Mouse (Mus musculus) spleen, adult 2 months (tissue): ENCODE measurements around the gene Gas7. TPM values are rescaled to one million over a fixed set of nuclear protein-coding genes. Genes with fewer than 3 reads are reported as not detected.

Experiments
- DNase-seq, 2 experiments: peaks; one replicate each; pipeline versions ENCODE4 v3.0.0 to v3.0.0-alpha.2; 2012 to 2021; ENCODE audit warnings: low spot score in 2 of 2, low read depth in 1 of 2
- H3K27ac ChIP-seq: fragments of 200-500 bp; 2 replicates; pipeline ENCODE4 v1.5.1; 2012; ENCODE audit warnings: low read length, inconsistent platforms; ENCODE audit not compliant: insufficient read depth
- H3K27me3 ChIP-seq: fragments of 200-500 bp; 2 replicates; pipeline ENCODE4 v1.6.1; 2012; ENCODE audit warnings: mild to moderate bottlenecking, moderate library complexity, low read length, inconsistent platforms; ENCODE audit not compliant: control insufficient read depth, insufficient read depth
- H3K36me3 ChIP-seq: fragments of 200-500 bp; 2 replicates; pipeline ENCODE4 v1.6.1; 2012; ENCODE audit warnings: mild to moderate bottlenecking, low read length, inconsistent platforms; ENCODE audit not compliant: control insufficient read depth, insufficient read depth
- H3K4me1 ChIP-seq: fragments of 200-500 bp; 2 replicates; pipeline ENCODE4 v1.6.1; 2011; ENCODE audit warnings: inconsistent platforms; ENCODE audit not compliant: control insufficient read depth, insufficient read depth, insufficient read length
- H3K4me3 ChIP-seq: fragments of 200-500 bp; 2 replicates; pipeline ENCODE4 v1.5.1; 2011; ENCODE audit warnings: mild to moderate bottlenecking, inconsistent platforms; ENCODE audit not compliant: insufficient read depth, insufficient read length; ENCODE audit errors: extremely low read depth
- CTCF ChIP-seq: fragments of 200-500 bp; IDR thresholded peaks from 2 replicates; pipeline ENCODE4 v1.5.1; 2011; ENCODE audit warnings: mild to moderate bottlenecking, inconsistent platforms; ENCODE audit not compliant: insufficient read depth, insufficient read length, insufficient replicate concordance; ENCODE audit errors: extremely low read depth
- POLR2A ChIP-seq: fragments of 200-500 bp; IDR thresholded peaks from 2 replicates; pipeline ENCODE4 v1.6.1; 2011; ENCODE audit warnings: low read depth, low read length, inconsistent platforms
- WGBS: fragments of 180-500 bp; shearing (Covaris S2); methylation state at CpG from one replicate; pipeline ENCODE4 v1.1.7; 2018; 5-methylcytosine and 5-hydroxymethylcytosine counted together
- polyA plus RNA-seq: library from polyadenylated mRNA; depleted of rRNA; stranded (reverse); fragments of >200 nt; gene quantifications from 2 replicates; pipeline ENCODE4 v1.2.3, GENCODE M21; 2012

The Gas7 gene
- polyA plus RNA-seq, 1 experiment: 4.3 TPM

GRCm38 (mm10) chr11:67649971-67650707, 194.9 kb downstream of the Gas7 start:
- Histone ChIP-seq H3K4me1 (no peaks in the 10 kb centered on the region), H3K27me3 (no peaks in the 10 kb centered on the region), H3K27ac (no peak overlapping the region), H3K36me3 (no peaks in the 10 kb centered on the region), H3K4me3 (no peak overlapping the region)
- no peak for DNase-seq
- TF ChIP-seq POLR2A (no peak), CTCF (no peak)
- 59% methylated on average over 10 of the region's 10 CpGs for WGBS

DNA sequence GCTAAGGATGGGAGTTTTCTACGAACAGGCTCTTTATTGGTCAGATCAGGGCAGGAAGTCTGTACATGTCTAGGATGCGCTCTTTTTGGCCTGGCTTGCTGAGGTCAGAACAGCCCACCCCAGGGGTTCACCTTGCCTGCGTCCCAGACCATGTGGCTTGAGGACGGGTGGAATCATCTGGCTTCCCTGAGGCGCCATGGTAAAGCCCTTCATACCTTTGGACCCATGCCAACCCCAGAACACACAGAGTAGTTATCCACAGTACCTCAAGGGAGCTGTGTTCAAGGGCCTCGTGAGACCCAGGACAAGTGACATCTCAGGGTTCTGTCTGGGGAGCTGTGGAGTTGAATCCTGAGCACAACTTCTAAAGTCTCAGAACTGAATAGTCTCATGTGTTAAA, 196.5 kb downstream of the Gas7 start:
- H3K27ac ChIP-seq: no peak overlapping the region
- WGBS: 76% methylated on average over 6 of the region's 6 CpGs
- no peaks in the 10 kb centered on the region for H3K27me3 ChIP-seq
- no peaks in the 10 kb centered on the region for H3K36me3 ChIP-seq
- no peak overlapping the region for H3K4me3 ChIP-seq
- no peak for DNase-seq
- H3K4me1 ChIP-seq: no peaks in the 10 kb centered on the region
- no peak for TF ChIP-seq CTCF

- Histone ChIP-seq H3K27ac (no peak overlapping the region), H3K36me3 (no peaks in the 10 kb centered on the region), H3K4me3 (no peak overlapping the region), H3K27me3 (no peaks in the 10 kb centered on the region), H3K4me1 (no peaks in the 10 kb centered on the region)
- no peak for TF ChIP-seq CTCF
- TF ChIP-seq POLR2A: no peak
- 23% methylated on average over 14 of the region's 14 CpGs for WGBS
- no peak for DNase-seq
Measured at GRCm38 (mm10) chr11:67652194-67652892, 197.1 kb downstream of the Gas7 start.

DNA sequence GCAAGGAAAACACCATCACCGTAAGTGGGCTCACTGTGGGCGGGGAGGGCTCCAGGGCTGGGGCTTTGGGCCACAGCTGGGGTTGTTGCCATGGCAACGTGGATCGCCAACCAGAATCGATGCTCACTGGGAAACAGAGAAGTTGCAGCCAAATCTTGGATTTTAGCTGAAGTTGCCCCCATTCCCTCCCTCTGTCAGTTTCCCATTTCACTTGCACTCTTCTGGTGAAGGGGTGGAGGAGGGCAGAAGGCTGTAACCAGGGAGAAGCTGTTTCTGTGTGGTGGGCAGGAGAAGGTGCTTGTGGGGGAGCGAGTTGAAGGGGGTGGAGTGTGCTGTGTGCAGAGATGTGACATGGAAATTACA, 197.6 kb downstream of the Gas7 start:
- H3K27me3 ChIP-seq: no peaks in the 10 kb centered on the region
- H3K4me3 ChIP-seq: no peak overlapping the region
- no peak for DNase-seq
- no peak overlapping the region for H3K27ac ChIP-seq
- no peaks in the 10 kb centered on the region for H3K4me1 ChIP-seq
- H3K36me3 ChIP-seq: no peaks in the 10 kb centered on the region
- TF ChIP-seq POLR2A (no peak), CTCF (no peak)
- WGBS: 48% methylated on average over 6 of the region's 6 CpGs

DNA sequence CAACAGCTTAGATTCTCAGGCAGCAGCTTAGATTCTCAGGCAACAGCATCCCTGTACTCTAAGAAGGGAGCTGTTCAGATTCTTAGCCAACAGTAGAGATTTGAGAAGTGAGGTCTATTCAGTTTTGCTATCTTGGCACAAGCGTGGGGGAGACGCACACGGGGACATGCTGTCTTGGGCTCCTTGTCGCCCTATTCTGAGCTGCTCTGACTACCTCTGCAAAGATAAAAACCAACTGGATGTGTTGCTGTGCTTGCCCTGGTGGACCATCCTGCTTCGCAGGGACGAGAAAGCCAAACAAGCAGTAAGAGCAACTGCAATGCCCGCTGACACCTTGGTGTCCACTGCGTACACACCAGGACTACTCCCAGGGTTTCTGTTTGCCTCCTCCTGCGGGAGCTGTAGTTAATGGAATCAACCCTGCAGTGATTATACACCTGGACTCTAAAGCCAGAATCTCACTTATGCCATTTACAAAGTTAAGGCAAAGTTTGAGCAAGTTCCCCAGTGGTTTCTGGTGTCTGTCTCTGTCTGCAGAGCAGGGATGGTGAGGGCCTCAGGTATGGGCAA, 198.4 kb downstream of the Gas7 start:
- Histone ChIP-seq H3K4me1 (no peaks in the 10 kb centered on the region), H3K4me3 (no peak overlapping the region), H3K27me3 (no peaks in the 10 kb centered on the region), H3K36me3 (no peaks in the 10 kb centered on the region), H3K27ac (no peak overlapping the region)
- whole genome bisulfite sequencing: 92% methylated on average over 9 of the region's 9 CpGs
- TF ChIP-seq CTCF (no peak), POLR2A (no peak)
- DNase-seq: no peak

DNA sequence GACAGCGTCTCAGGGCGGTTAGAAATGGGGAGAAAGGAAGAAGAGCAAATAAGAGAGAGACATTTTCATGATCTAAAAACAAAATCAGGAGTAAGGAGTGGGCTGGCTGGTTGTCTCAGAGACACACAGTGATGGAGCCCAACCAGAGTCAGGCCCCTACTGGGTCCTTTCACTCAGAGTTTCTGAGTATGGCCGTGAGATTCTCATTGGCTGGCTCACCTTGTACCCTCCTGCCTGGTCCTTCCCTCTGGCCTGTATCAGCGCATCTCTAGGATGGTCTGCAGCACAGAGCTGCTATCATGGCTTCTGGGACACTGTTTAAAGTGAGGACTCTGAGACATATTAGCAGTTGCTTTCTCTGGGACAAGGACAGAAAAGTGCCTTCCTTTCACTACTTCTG, 199.3 kb downstream of the Gas7 start:
- no peaks in the 10 kb centered on the region for H3K36me3 ChIP-seq
- no peaks in the 10 kb centered on the region for H3K4me1 ChIP-seq
- no peaks in the 10 kb centered on the region for H3K27me3 ChIP-seq
- no peak for TF ChIP-seq POLR2A
- no peak for DNase-seq
- no peak overlapping the region for H3K4me3 ChIP-seq
- H3K27ac ChIP-seq: no peak overlapping the region
- WGBS: 91% methylated on average over 4 of the region's 4 CpGs

GRCm38 (mm10) chr11:67655236-67655959, 200.2 kb downstream of the Gas7 start:
- Histone ChIP-seq H3K4me3 (no peak overlapping the region), H3K36me3 (no peaks in the 10 kb centered on the region), H3K4me1 (no peaks in the 10 kb centered on the region), H3K27ac (no peak overlapping the region), H3K27me3 (no peaks in the 10 kb centered on the region)
- no peak for TF ChIP-seq CTCF
- no peak for TF ChIP-seq POLR2A
- no peak for DNase-seq
- WGBS: 68% methylated on average over 17 of the region's 17 CpGs
